Mouse (Mus musculus) kidney, adult 9 months (tissue): ENCODE results near the gene Fbxo9.
"Not testable (repeated sequence)": the region's sequence is repeated elsewhere in the genome, so short reads cannot be mapped to it uniquely, and the experiment has no call there.

Experiments used
- DNase-seq: peaks from one replicate; pipeline ENCODE4 v3.0.0; 2022

The Fbxo9 gene

DNA sequence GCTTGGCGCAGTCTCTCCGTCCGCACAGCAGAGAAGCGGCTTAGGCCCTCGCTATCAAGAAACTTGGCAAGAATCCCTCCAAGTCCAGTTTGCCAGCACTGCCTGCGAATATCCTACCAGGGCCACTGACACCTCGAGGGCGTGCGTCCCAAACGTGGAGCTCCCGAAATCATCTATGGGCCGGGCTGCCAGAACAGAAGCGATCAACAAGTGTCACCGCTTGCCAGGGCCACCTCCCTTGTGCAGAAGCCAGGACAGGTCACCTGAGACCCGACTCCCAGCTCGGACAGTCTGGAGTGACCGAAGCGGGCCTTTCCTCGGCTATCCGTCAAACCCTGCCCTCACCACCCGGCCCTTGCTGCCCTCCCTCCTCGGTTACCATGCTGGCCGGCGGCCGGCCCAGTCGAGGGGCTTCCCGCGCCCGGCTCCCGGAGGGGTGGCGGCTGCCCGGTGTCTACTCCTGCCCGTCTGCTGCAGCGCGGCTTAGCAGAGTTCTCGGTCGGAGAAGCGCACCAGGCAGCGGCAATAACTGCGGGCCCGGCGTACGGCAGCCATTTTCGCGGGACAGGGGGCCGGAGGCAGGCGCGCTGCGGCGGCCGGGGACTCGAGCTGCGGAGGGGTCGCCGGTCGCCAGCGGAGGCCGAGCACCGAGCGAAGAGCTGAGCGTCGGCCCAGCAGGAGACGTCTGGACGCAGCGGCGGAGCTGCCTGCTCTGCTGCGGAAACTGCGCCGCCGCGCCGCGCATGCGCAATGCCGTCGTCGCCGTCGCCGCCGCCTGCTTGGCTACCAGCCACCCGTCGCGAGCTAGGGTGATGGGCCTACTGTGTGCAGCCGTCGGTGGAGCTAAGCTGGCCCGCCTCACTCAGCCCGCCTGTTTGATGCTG, 711 bp downstream of the Fbxo9 start:
- DNase-seq, result peak; percentile 74

DNA sequence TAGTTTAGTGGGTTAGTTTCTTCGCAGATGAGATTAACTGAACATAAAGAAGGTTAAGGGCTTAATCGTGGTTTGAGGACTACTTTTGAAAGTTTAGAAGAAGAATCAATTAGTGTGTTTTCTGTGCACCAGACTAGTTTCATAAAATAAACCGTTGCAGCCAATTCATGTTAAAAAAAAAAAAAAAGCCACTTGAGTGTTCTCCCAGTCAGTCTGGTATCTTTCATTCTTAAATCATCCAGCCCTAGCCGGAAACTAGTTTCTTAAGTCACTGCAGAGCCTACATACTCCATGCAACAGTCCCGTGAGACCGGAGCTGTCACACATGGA, 1.3 kb downstream of the Fbxo9 start:
- DNase-seq, result no peak

DNA sequence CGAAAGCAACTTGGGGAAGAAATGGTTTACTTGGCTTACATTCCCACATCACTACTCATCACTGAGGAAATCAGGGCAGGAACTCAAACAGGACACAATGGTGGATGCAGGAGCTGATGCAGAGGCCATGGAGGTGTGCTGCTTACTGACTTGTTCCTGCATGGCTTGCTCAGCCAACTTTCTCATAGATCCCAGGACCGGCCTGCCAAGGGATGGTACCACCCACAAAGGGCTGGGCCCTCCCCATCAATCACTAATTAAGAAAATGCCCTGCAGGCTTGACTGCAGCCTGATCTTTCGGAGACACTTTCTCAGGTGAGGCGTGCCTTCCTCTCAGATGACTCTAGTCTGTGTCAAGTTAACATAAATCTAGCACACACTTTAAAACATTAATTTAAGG, 2.0 kb downstream of the Fbxo9 start:
- DNase-seq, result peak; percentile 76

DNA sequence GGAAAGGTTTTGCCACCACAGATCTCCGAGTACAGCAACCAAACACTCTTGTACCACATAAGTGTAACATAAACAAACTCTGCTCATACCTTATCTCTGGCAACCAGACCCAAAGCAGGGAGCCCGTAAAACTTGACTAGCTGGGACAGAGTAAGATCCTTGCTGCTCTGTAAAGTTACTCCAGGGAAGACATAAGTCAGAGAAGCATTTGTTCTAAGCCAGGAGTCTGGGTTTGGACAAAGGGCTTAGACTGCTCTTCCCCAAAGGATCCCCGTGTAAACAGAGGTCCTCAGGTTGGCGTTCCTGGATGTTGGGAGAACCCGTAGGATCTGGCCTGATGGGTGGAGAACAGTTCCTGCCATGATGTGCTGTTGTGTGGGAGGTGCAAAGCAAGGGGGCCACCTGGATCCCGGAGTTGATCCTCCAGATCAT, 3.3 kb downstream of the Fbxo9 start:
- no peak for DNase-seq

DNA sequence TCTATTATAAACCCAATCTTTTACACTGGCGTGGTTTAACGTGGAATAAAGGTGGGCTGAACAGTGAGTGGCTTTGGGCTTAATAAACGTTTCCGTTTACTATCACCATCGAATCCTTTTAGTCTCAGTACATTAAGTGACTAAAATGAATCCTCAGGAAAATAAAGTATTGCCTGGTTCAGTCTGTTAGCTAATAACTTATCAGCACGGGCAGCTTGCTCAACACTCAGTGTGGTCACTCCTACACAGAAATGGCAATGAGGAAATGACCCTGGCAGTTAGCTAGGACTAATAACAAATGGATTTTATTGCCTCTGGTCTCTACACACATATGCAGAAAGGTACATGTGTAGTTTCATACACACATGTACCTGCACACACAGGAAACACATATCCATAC, 3.9 kb downstream of the Fbxo9 start:
- DNase-seq, result no peak

DNA sequence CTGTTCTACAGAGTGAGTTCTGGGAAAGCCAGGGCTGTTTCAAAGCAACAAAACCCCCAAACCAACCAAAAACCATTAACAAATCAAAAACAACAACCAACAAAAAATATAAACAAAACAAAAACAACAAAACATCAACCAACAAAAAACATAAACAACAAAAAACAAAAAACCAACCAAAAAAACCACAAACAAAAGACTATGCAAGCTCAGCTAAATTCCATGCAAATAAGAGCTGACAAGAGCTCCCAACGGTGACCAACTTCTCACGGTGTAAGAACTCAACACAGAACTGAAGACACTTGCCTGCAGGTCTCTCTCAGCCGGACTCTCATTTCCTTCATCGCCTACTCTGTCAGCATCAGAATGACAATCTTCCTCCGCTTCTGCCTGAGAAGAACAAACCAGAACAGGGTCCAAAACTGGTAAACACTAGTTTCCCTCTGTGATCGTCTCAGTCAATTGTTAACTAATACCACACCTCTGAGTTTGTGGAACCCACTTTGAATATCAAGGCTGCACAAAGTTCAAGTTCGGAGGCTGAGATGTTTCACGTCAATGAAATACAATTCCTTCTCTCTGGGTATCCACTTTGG, 4.8 kb downstream of the Fbxo9 start:
- peak; percentile 64 for DNase-seq

GRCm38 (mm10) chr9:78101431-78101830, 7.4 kb downstream of the Fbxo9 start:
- no peak for DNase-seq

GRCm38 (mm10) chr9:78100956-78101355, 7.9 kb downstream of the Fbxo9 start:
- no peak for DNase-seq

GRCm38 (mm10) chr9:78096376-78096775, 12.5 kb downstream of the Fbxo9 start:
- DNase-seq, result no peak

- no peak for DNase-seq
These were observed 13.2 kb downstream of the Fbxo9 start for GRCm38 (mm10) chr9:78095686-78096085.

- no peak for DNase-seq
These were observed 18.3 kb downstream of the Fbxo9 start for GRCm38 (mm10) chr9:78090596-78090995.

DNA sequence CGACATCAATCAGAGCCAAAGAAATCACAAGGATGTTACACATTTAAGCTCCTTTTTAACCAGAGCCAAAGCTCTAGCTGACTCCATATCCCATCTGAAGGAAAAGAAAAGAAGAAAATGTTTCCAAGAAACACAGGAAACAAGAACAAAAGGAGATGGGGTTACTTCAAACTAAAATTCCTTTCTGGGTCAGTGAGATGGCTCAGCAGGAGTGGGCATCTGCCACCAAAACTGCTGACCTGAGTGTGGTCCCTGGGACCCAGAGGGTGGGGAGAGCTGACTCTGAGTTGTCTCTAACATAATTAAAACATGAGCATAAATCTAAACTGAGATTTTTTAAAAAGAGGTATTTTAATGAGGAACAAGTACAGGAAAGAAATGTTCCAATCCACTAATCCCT, 19.0 kb downstream of the Fbxo9 start:
- DNase-seq, result no peak

GRCm38 (mm10) chr9:78088971-78089370, 19.9 kb downstream of the Fbxo9 start:
- no peak for DNase-seq

- DNase-seq, result no peak
These were observed 20.3 kb downstream of the Fbxo9 start for GRCm38 (mm10) chr9:78088521-78088920.

DNA sequence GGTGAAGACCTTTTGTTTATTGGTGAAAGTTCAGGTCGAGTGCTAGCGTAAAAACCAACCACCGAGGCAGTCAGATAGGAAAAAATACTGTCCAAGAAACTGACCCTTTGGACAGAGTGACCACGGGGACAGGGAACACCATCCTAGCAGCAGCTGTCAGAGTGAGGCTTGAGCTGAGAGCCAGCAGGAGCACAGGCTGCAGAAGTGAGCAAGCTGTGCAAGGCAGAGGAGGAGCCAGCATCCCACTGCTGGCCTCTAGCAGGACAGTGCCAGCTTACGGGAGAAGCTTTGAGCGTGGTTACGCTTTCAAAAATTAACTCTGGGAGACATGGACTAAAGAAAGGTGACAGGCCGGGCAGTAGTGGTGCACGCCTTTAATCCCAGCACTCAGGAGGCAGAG, 21.1 kb downstream of the Fbxo9 start:
- DNase-seq, result peak; percentile 43

- no peak for DNase-seq
These were observed 23.1 kb downstream of the Fbxo9 start for GRCm38 (mm10) chr9:78085722-78086287.

- no peak for DNase-seq
These were observed 24.5 kb downstream of the Fbxo9 start for GRCm38 (mm10) chr9:78084341-78084740.

DNA sequence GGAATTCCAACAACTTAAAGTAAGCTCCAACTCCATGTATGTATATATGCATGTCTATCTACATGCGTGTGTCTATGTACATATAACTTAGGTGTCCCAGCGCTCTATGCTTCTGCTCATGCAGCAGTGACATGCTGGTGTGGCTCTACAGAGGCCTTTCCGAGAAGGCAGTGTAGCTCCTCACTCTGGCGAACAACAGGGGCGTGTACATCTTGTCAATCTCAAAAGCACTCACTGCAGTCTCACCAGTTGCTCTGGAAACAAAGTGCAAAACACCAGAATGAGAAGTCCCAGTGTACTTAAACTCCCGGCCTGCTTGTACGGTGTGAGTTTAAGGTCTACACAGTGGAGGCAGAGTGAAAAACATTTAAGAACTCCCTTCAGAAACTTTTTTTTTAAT, 27.0 kb downstream of the Fbxo9 start:
- no peak for DNase-seq

- DNase-seq, result peak; percentile 41
These were observed 30.6 kb downstream of the Fbxo9 start for GRCm38 (mm10) chr9:78078240-78078639.

DNA sequence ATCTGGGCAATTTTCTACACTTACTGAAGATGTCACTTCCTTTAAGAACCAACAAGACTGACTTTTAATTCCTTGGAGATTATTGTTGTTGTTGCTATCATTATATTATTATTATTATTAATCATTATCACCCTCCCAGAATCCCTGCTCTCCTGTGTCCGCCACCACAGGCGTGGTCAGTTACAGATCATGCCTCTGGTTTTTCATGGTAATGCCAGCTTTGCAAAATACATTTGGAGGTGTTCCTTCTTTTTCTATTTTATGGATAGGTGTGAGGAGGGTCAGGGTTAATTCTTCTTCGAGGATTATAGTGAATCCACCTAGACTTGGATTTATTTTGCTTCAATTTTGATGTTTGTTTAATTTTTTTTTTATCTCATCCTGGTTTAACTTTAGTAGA, 33.6 kb downstream of the Fbxo9 start:
- no peak for DNase-seq

DNA sequence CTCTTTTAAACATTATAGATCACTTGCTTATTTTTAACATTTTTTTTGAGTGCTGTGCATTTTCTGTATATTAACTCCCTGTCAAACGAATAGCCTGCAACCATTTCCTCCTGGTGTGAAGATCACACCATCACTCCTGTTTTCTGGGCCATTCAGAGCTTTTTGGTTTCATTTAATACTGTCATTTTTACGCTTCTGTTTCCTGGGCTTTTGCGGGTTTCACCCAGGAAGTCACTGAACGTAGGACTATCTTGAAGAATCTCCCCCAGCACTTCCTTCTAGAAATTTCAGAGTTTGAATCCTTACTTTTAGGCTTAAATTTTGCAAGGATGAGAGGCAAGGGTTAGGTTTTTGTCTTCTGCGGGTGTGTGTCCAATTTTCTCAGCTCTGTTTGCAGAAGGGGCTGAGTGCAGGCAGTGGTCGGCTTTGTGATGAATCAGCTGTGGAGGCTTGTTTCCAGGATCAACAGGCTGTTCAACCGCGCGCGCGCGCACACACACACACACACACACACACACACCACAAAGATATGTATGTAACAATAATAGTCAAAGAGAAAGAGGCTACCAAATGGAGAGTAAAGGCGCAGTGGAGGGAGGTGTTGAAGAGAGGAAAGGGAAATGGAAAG, 35.0 kb downstream of the Fbxo9 start:
- DNase-seq, result no peak

GRCm38 (mm10) chr9:78073291-78073690, 35.6 kb downstream of the Fbxo9 start:
- DNase-seq, result not testable (repeated sequence)

- no peak for DNase-seq
These were observed 37.2 kb downstream of the Fbxo9 start for GRCm38 (mm10) chr9:78071626-78072025.

GRCm38 (mm10) chr9:78070496-78070895, 38.4 kb downstream of the Fbxo9 start:
- DNase-seq, result no peak
